Mouse (Mus musculus): ENCODE measurements around the gene Cdk14. TPM values are rescaled to one million over a fixed set of nuclear protein-coding genes. Genes with fewer than 3 reads are reported as not detected.

The Cdk14 gene
- polyA plus RNA-seq, 2 experiments = 14.5 to 27.6 TPM

GRCm38 (mm10) chr5:5264712-5265111, 155.4 kb downstream of the Cdk14 start:
- Histone ChIP-seq H3K27ac (replicated peaks; ENCODE audit: low read depth, low read length) (no peak overlapping the region), H3K9me3 (ENCODE audit: control insufficient read depth, low read length) (no peaks in the 10 kb centered on the region), H3K4me1 (ENCODE audit: control insufficient read depth, insufficient read depth, low read length) (no peaks in the 10 kb centered on the region), H3K36me3 (ENCODE audit: control insufficient read depth, insufficient read depth, low read length) (no peaks in the 10 kb centered on the region), H3K4me2 (replicated peaks; ENCODE audit: low read depth, low read length, severe bottlenecking) (no peak overlapping the region), H3K27me3 (ENCODE audit: control insufficient read depth, insufficient read depth, low read length) (no peaks in the 10 kb centered on the region), H3K4me3 (replicated peaks; ENCODE audit: low read length) (no peak overlapping the region), H3K9ac (ENCODE audit: low read depth, low read length, severe bottlenecking) (no peak overlapping the region)
- WGBS = 73% methylated on average over 2 of the region's 2 CpGs
- DNase-seq (ENCODE audit: low spot score) = no peak
- ATAC-seq (ENCODE audit: low FRiP score, low read depth) = no peak
- TF ChIP-seq POLR2A (IDR thresholded peaks at IDR 0.05; ENCODE audit: borderline replicate concordance, extremely low read depth, insufficient read depth, insufficient read length) = no peak

- Histone ChIP-seq H3K27ac (replicated peaks; ENCODE audit: low read depth, low read length) (no peak overlapping the region), H3K4me1 (ENCODE audit: control insufficient read depth, insufficient read depth, low read length) (no peaks in the 10 kb centered on the region), H3K9me3 (ENCODE audit: control insufficient read depth, low read length) (no peaks in the 10 kb centered on the region), H3K36me3 (ENCODE audit: control insufficient read depth, insufficient read depth, low read length) (no peaks in the 10 kb centered on the region), H3K9ac (ENCODE audit: low read depth, low read length, severe bottlenecking) (no peak overlapping the region), H3K4me2 (replicated peaks; ENCODE audit: low read depth, low read length, severe bottlenecking) (no peak overlapping the region), H3K4me3 (replicated peaks; ENCODE audit: low read length) (no peak overlapping the region), H3K27me3 (ENCODE audit: control insufficient read depth, insufficient read depth, low read length) (no peaks in the 10 kb centered on the region)
- DNase-seq (ENCODE audit: low spot score) = no peak
- no peak for TF ChIP-seq POLR2A (IDR thresholded peaks at IDR 0.05; ENCODE audit: borderline replicate concordance, extremely low read depth, insufficient read depth, insufficient read length)
- ATAC-seq (ENCODE audit: low FRiP score, low read depth) = no peak
- 64% methylated on average over 14 of the region's 14 CpGs for WGBS
Observed at GRCm38 (mm10) chr5:5261725-5262296, 158.3 kb downstream of the Cdk14 start.

GRCm38 (mm10) chr5:5260966-5261724, 159.0 kb downstream of the Cdk14 start:
- no peaks in the 10 kb centered on the region for H3K9me3 ChIP-seq (ENCODE audit: control insufficient read depth, low read length)
- no peak for TF ChIP-seq POLR2A (IDR thresholded peaks at IDR 0.05; ENCODE audit: borderline replicate concordance, extremely low read depth, insufficient read depth, insufficient read length)
- no peaks in the 10 kb centered on the region for H3K4me1 ChIP-seq (ENCODE audit: control insufficient read depth, insufficient read depth, low read length)
- no peak overlapping the region for H3K4me3 ChIP-seq (replicated peaks; ENCODE audit: low read length)
- no peak for DNase-seq (ENCODE audit: low spot score)
- no peak overlapping the region for H3K27ac ChIP-seq (replicated peaks; ENCODE audit: low read depth, low read length)
- H3K27me3 ChIP-seq (ENCODE audit: control insufficient read depth, insufficient read depth, low read length) = no peaks in the 10 kb centered on the region
- H3K4me2 ChIP-seq (replicated peaks; ENCODE audit: low read depth, low read length, severe bottlenecking) = no peak overlapping the region
- 66% methylated on average over 14 of the region's 14 CpGs for WGBS
- no peak overlapping the region for H3K9ac ChIP-seq (ENCODE audit: low read depth, low read length, severe bottlenecking)
- no peak for ATAC-seq (ENCODE audit: low FRiP score, low read depth)
- H3K36me3 ChIP-seq (ENCODE audit: control insufficient read depth, insufficient read depth, low read length) = no peaks in the 10 kb centered on the region

- Histone ChIP-seq H3K4me2 (replicated peaks; ENCODE audit: low read depth, low read length, severe bottlenecking) (no peak overlapping the region), H3K9me3 (ENCODE audit: control insufficient read depth, low read length) (no peaks in the 10 kb centered on the region), H3K9ac (ENCODE audit: low read depth, low read length, severe bottlenecking) (no peak overlapping the region), H3K4me1 (ENCODE audit: control insufficient read depth, insufficient read depth, low read length) (no peaks in the 10 kb centered on the region), H3K27me3 (ENCODE audit: control insufficient read depth, insufficient read depth, low read length) (no peaks in the 10 kb centered on the region), H3K4me3 (replicated peaks; ENCODE audit: low read length) (no peak overlapping the region), H3K36me3 (ENCODE audit: control insufficient read depth, insufficient read depth, low read length) (no peaks in the 10 kb centered on the region), H3K27ac (replicated peaks; ENCODE audit: low read depth, low read length) (no peak overlapping the region)
- no peak for ATAC-seq (ENCODE audit: low FRiP score, low read depth)
- no peak for TF ChIP-seq POLR2A (IDR thresholded peaks at IDR 0.05; ENCODE audit: borderline replicate concordance, extremely low read depth, insufficient read depth, insufficient read length)
- no peak for DNase-seq (ENCODE audit: low spot score)
- 66% methylated on average over 7 of the region's 7 CpGs for WGBS
Observed at GRCm38 (mm10) chr5:5260309-5260708, 159.8 kb downstream of the Cdk14 start.

- no peak overlapping the region for H3K4me3 ChIP-seq (replicated peaks; ENCODE audit: low read length)
- ATAC-seq (ENCODE audit: low FRiP score, low read depth) (no peak), DNase-seq (ENCODE audit: low spot score) (no peak)
- no peak overlapping the region for H3K27ac ChIP-seq (replicated peaks; ENCODE audit: low read depth, low read length)
- no peaks in the 10 kb centered on the region for H3K27me3 ChIP-seq (ENCODE audit: control insufficient read depth, insufficient read depth, low read length)
- no peak overlapping the region for H3K4me2 ChIP-seq (replicated peaks; ENCODE audit: low read depth, low read length, severe bottlenecking)
- no peaks in the 10 kb centered on the region for H3K4me1 ChIP-seq (ENCODE audit: control insufficient read depth, insufficient read depth, low read length)
- H3K9ac ChIP-seq (ENCODE audit: low read depth, low read length, severe bottlenecking) = no peak overlapping the region
- TF ChIP-seq POLR2A (IDR thresholded peaks at IDR 0.05; ENCODE audit: borderline replicate concordance, extremely low read depth, insufficient read depth, insufficient read length) = no peak
- H3K9me3 ChIP-seq (ENCODE audit: control insufficient read depth, low read length) = no peaks in the 10 kb centered on the region
- WGBS = 81% methylated on average over 6 of the region's 6 CpGs
- H3K36me3 ChIP-seq (ENCODE audit: control insufficient read depth, insufficient read depth, low read length) = no peaks in the 10 kb centered on the region
Observed at GRCm38 (mm10) chr5:5254391-5254790, 165.7 kb downstream of the Cdk14 start.

Data from limb, embryonic 14.5 days (tissue).